Mouse (Mus musculus) mouse embryonic stem cell (cell line): ENCODE data around the gene 4930415O20Rik.

Experiments
- in situ Hi-C, 2 experiments: fragments of 300-500 bp; cut with MboI; formaldehyde crosslinking; loops; 1 replicate in 1 of 2; 3 replicates in 1 of 2; pipeline ENCODE4 v1.14.3; 2019 to 2020; ENCODE audit warnings: low sequenced_read_pairs in 2 of 2, low pct_unique_long_range_greater_than_20kb in 1 of 2, mixed read lengths in 1 of 2; ENCODE audit not compliant: unreplicated experiment in 1 of 2

The 4930415O20Rik gene

GRCm38 (mm10) chr15:98600036-98600709 lies 29.4 kb downstream of the 4930415O20Rik start:
- in situ Hi-C loops: no loop called here

- in situ Hi-C loops: no loop called here
Observed at GRCm38 (mm10) chr15:98601832-98602190, 31.0 kb downstream of the 4930415O20Rik start.

- in situ Hi-C loops: no loop called here
Observed at GRCm38 (mm10) chr15:98602191-98602881, 31.5 kb downstream of the 4930415O20Rik start.

GRCm38 (mm10) chr15:98602921-98603458 lies 32.2 kb downstream of the 4930415O20Rik start:
- in situ Hi-C loops: no loop called here

GRCm38 (mm10) chr15:98604041-98604575 lies 33.3 kb downstream of the 4930415O20Rik start:
- in situ Hi-C loops: no loop called here

GRCm38 (mm10) chr15:98606051-98606536 lies 35.3 kb downstream of the 4930415O20Rik start:
- in situ Hi-C loops: no loop called here

- in situ Hi-C loops: no loop called here
Observed at GRCm38 (mm10) chr15:98606739-98607138, 35.9 kb downstream of the 4930415O20Rik start.

- in situ Hi-C loops: no loop called here
Observed at GRCm38 (mm10) chr15:98607557-98607956, 36.8 kb downstream of the 4930415O20Rik start.

GRCm38 (mm10) chr15:98608058-98608783 lies 37.4 kb downstream of the 4930415O20Rik start:
- in situ Hi-C loops: no loop called here

- in situ Hi-C loops: no loop called here
Observed at GRCm38 (mm10) chr15:98608784-98609250, 38.0 kb downstream of the 4930415O20Rik start.

- in situ Hi-C loops: no loop called here
Observed at GRCm38 (mm10) chr15:98609331-98610130, 38.7 kb downstream of the 4930415O20Rik start, which contains the start of gene Adcy6. Gene Adcy6, minus strand, starts transcription at chr15:98610076.

- in situ Hi-C loops: no loop called here
Observed at GRCm38 (mm10) chr15:98610131-98610633, 39.4 kb downstream of the 4930415O20Rik start.

- in situ Hi-C loops: no loop called here
Observed at GRCm38 (mm10) chr15:98612229-98612628, 41.4 kb downstream of the 4930415O20Rik start.

- in situ Hi-C loops: no loop called here
Observed at GRCm38 (mm10) chr15:98614551-98614950, 43.7 kb downstream of the 4930415O20Rik start.

GRCm38 (mm10) chr15:98614971-98615370 lies 44.2 kb downstream of the 4930415O20Rik start:
- in situ Hi-C loops: loop anchor here (5.0 kb wide), 1 partner anchor 43 kb away; the partner anchor contains the start of genes 4930415O20Rik (in 2 of the 2) and Ccnt1 (in 2 of the 2)

- in situ Hi-C loops: loop anchor here (5.0 kb wide), 1 partner anchor 43 kb away; the partner anchor contains the start of genes 4930415O20Rik (in 2 of the 2) and Ccnt1 (in 2 of the 2)
Observed at GRCm38 (mm10) chr15:98615751-98616150, 44.9 kb downstream of the 4930415O20Rik start.
